Mouse (Mus musculus): ENCODE measurements at regions not wholly inside any gene's neighbourhood (a gene's known extent, or its start where the extent isn't known, plus 50 kb on each side); places are given as distances from the start of the nearest gene placed in this dataset.

DNA sequence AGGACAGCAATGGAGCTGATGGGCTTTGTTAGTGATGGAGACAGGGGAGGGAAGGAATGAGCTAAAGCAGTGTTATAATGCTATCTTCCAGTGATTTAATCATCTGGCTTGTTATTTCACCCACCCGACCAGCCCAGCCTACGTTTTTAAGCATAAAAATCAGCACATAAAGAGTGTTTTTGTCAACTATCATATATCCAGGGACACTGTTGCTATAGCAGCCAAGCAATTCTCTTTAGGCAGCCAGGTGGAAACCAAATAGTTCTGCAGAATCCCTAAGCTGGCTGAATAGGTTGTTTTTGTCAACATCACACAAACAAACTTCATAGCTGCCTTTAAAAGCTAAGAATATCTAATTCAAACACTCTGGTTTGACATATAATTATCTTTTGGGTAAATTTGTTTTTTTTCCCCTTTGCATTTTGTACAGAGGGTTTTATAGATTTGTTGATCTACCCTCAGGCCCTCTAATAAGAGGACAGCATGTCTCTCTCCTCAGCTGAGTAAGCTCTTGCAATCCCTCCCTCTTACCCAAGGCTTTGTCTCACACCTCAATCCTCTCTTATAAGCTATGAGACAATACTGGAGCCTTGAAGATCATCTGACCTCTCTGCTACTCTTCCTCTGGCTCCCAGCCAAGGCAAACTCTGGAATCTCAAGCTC is 104.7 kb upstream of the Camk2d start:
- no peak for DNase-seq (ENCODE audit: extremely low spot score, low read depth, low spot score)

DNA sequence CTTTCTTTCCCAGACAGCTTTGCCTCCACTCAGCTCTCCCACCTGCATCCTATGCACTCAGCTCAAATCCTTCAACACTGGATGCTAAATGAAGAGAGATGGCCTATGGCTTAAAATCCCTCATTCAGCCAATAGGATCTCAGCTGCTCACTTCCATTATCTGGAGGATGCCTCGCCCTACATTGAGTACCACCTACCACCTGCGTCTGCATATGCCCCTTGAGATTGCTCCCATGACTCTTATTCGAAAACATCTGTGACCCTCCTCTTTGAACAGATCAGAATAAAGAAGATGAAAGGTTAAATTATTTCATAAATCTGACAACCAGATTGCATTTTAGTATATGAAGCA is 104.2 kb upstream of the Camk2d start:
- DNase-seq (ENCODE audit: extremely low spot score, low read depth, low spot score), result no peak

DNA sequence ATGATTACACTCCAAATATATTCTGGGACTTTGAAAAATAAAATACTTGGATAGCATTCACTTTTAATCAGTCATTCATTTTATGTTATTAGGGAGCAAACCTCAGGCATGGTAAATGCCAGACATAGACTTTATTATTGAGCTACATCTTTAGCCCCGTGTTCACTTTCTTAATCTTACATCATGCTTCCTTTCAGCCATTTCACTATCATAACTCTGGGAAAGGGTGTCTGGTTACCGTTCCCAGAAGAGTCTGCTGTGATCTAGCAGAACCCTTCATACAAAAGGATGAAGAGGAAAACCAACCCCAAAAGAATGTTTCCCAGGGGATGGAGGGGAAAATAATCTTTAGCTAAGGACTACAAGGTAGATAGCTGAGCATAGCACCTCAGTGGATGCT is 97.3 kb upstream of the Camk2d start:
- DNase-seq (ENCODE audit: extremely low spot score, low read depth, low spot score), result no peak

GRCm38 (mm10) chr3:126500247-126500646 is 95.9 kb upstream of the Camk2d start:
- DNase-seq (ENCODE audit: extremely low spot score, low read depth, low spot score), result no peak

GRCm38 (mm10) chr3:126501826-126502225 is 94.3 kb upstream of the Camk2d start:
- no peak for DNase-seq (ENCODE audit: extremely low spot score, low read depth, low spot score)

GRCm38 (mm10) chr3:126505685-126506084 is 90.4 kb upstream of the Camk2d start:
- DNase-seq (ENCODE audit: extremely low spot score, low read depth, low spot score), result peak; percentile 93

GRCm38 (mm10) chr3:126514842-126515241 is 81.3 kb upstream of the Camk2d start:
- peak; percentile 22 for DNase-seq (ENCODE audit: extremely low spot score, low read depth, low spot score)

DNA sequence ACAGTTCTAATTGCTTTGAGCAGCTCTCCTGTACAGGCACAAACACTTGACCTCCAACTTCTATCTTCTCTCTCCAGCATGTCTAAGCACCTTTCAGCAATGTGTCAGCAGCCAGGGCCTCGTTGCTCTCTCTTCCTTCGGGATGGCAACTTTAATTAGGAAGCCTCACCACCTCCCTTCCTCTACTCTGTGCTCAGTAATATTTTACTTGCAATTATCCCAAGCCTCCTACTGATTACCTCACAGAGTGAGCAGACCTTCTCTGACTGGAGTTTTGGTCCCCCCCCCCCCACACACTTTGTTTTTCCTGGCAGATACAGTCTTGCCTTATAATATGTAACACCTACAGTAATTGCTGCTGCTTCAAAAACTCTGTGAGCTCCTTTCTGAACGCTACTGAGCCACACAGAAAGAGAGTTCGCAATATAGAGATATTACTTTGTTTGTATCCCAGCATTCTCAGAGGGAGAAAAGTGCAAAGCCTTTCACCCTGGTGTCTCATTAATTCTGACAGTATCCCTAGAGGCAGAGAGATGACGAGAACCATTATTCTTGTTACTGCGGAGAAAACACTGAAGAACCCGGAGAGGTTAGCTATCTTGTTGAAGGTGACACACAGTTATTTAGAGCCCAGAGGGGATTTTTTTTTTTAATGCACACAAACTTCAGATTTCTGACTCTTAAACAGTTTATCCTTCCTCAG is 61.8 kb upstream of the Camk2d start:
- no peak for DNase-seq (ENCODE audit: extremely low spot score, low read depth, low spot score)

GRCm38 (mm10) chr3:126535340-126535739 is 60.8 kb upstream of the Camk2d start:
- DNase-seq (ENCODE audit: extremely low spot score, low read depth, low spot score), result no peak

DNA sequence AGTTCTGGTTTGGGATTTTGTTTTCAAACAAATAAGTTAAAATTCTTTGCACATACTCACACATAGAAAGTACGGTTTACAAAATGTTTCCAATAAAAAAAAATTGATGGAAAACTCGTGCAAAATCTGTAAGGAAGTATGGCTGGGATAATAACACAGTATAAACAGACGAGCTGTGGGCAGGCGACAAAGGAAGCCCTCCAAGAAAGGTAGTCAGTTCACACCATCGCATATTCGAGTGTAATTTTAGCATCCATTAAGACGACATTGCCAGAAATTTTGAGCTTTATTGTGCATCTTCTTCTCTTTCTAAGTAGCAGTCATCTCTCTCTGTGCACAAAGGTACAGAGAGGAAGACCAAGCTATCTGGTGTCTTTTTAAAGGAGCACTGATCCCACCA is 57.6 kb upstream of the Camk2d start:
- DNase-seq (ENCODE audit: extremely low spot score, low read depth, low spot score), result no peak

DNA sequence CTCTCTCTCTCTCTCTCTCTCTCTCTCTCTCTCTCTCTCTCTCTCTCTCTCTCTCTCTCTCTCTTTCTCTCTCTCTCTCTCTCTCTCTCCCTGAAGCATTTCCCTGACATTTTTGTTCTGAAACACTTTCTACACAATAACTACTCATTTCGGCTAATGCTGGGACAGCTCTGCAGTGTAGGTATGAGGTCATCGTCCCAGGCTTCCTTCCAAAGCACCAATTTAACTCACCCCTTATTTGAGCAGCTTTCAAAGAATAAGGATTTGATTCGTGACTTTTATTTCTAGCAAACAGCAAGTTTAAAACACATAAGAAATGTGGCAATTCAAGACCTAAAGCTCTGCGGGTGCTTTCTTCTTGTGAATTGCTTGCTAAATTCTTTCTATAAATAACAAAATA is 55.0 kb upstream of the Camk2d start:
- no peak for DNase-seq (ENCODE audit: extremely low spot score, low read depth, low spot score)
